Mouse (Mus musculus) left cerebral cortex, adult 18-20 months (tissue): ENCODE measurements at regions not wholly inside any gene's neighbourhood (a gene's known extent, or its start where the extent isn't known, plus 50 kb on each side); places are given as distances from the start of the nearest gene placed in this dataset.
"Not testable (repeated sequence)": the region's sequence is repeated elsewhere in the genome, so short reads cannot be mapped to it uniquely, and the experiment has no call there.

Experiments
- DNase-seq, 2 experiments: peaks; one replicate each; pipeline ENCODE4 v3.0.0; 2021 to 2022; ENCODE audit warnings: low spot score in 2 of 2, mixed read lengths in 1 of 2

- no peak for DNase-seq
Measured at GRCm38 (mm10) chr9:5709480-5709879, 364.2 kb downstream of the Casp12 start.

GRCm38 (mm10) chr9:5718585-5718984, 373.4 kb downstream of the Casp12 start:
- not testable (repeated sequence) for DNase-seq

GRCm38 (mm10) chr9:5728843-5729242, 383.6 kb downstream of the Casp12 start:
- DNase-seq = no peak

- no peak for DNase-seq
Measured at GRCm38 (mm10) chr9:5752686-5753301, 407.6 kb downstream of the Casp12 start.

GRCm38 (mm10) chr9:5753785-5754184, 408.6 kb downstream of the Casp12 start:
- no peak for DNase-seq

- DNase-seq = no peak
Measured at GRCm38 (mm10) chr9:5761215-5761614, 407.2 kb upstream of the Pdgfd start.

- DNase-seq = no peak
Measured at GRCm38 (mm10) chr9:5769927-5770326, 398.5 kb upstream of the Pdgfd start.

- DNase-seq = no peak
Measured at GRCm38 (mm10) chr9:5771158-5771557, 397.2 kb upstream of the Pdgfd start.
